Mouse (Mus musculus) heart, embryonic 11.5 days (tissue): ENCODE results near the gene Olfr568. TPM values are rescaled to one million over a fixed set of nuclear protein-coding genes. Genes with fewer than 3 reads are reported as not detected.

Experiments used
- ATAC-seq: fragments of 200-750 bp; cut with Nextera tagmentation; replicated peaks from 2 replicates; pipeline ENCODE4 v1.8.0; 2017; ENCODE audit warnings: moderate library complexity; ENCODE audit not compliant: insufficient number of reproducible peaks, low FRiP score, low TSS enrichment
- H3K27ac ChIP-seq: fragments of 300-500 bp; sonication (generic); 2 replicates; pipeline ENCODE4 v1.5.1; 2014; ENCODE audit warnings: mild to moderate bottlenecking, low read depth, low read length
- H3K27me3 ChIP-seq: fragments of 300-500 bp; sonication (generic); 2 replicates; pipeline ENCODE4 v1.6.1; 2014; ENCODE audit warnings: mild to moderate bottlenecking, low read length, mixed read lengths; ENCODE audit not compliant: control insufficient read depth, insufficient read depth
- H3K36me3 ChIP-seq: fragments of 300-500 bp; sonication (generic); 2 replicates; pipeline ENCODE4 v1.6.1; 2014; ENCODE audit warnings: mild to moderate bottlenecking, low read length, moderate library complexity, mixed read lengths; ENCODE audit not compliant: control insufficient read depth, insufficient read depth
- H3K4me1 ChIP-seq: fragments of 300-500 bp; sonication (generic); 2 replicates; pipeline ENCODE4 v1.6.1; 2014; ENCODE audit warnings: low read length; ENCODE audit not compliant: control insufficient read depth, insufficient read depth
- H3K4me2 ChIP-seq: fragments of 300-500 bp; sonication (generic); 2 replicates; pipeline ENCODE4 v1.6.1; 2014; ENCODE audit warnings: mild to moderate bottlenecking, moderate library complexity
- H3K4me3 ChIP-seq: fragments of 300-500 bp; sonication (generic); 2 replicates; pipeline ENCODE4 v1.5.1; 2014; ENCODE audit warnings: low read depth, low read length
- H3K9ac ChIP-seq: fragments of 300-500 bp; sonication (generic); 2 replicates; pipeline ENCODE4 v1.6.1; 2014; ENCODE audit warnings: mild to moderate bottlenecking, low read depth, low read length, moderate library complexity
- H3K9me3 ChIP-seq: fragments of 300-500 bp; sonication (generic); replicated peaks from 2 replicates; pipeline ENCODE4 v1.6.1; 2016; ENCODE audit warnings: low read length; ENCODE audit not compliant: control insufficient read depth
- WGBS: fragments of 180-500 bp; shearing (Covaris S2); extraction: QIAGEN DNeasy Blood & Tissue Kit; methylation state at CpG from one replicate; pipeline ENCODE4 v1.1.7; 2014; ENCODE audit not compliant: insufficient replicate concordance; 5-methylcytosine and 5-hydroxymethylcytosine counted together
- polyA plus RNA-seq: library from polyadenylated mRNA; unstranded; fragments of >200 nt; fragmentation: Nextera tagmentation; extraction: Ambion mirVana; gene quantifications from 2 replicates; pipeline ENCODE4 v1.2.1, GENCODE M21; 2014

Gene Olfr568
- polyA plus RNA-seq, 1 experiment from 2014 or later: not detected

- no peak within 1 kb of the TSS for H3K4me2 ChIP-seq
- no peak within 1 kb of the TSS for H3K9ac ChIP-seq
- H3K27me3 ChIP-seq: no peaks in the 10 kb centered on the region
- H3K4me1 ChIP-seq: no peaks in the 10 kb centered on the region
- H3K4me3 ChIP-seq: no peak within 1 kb of the TSS
- ATAC-seq: no peak
- no peaks in the 10 kb centered on the region for H3K36me3 ChIP-seq
- WGBS: 45% methylated on average over 1 of the region's 1 CpGs
- H3K27ac ChIP-seq: no peak within 1 kb of the TSS
- no peaks in the 10 kb centered on the region for H3K9me3 ChIP-seq
Observed at GRCm38 (mm10) chr7:102924109-102924508, 47.2 kb downstream of the Olfr568 start, which contains the start of gene Olfr572. Gene Olfr572 (plus strand): TSS chr7:102924409.

- Histone ChIP-seq H3K4me1 (no peaks in the 10 kb centered on the region), H3K4me2 (no peak overlapping the region), H3K27ac (no peak overlapping the region), H3K27me3 (no peaks in the 10 kb centered on the region), H3K4me3 (no peak overlapping the region), H3K36me3 (no peaks in the 10 kb centered on the region), H3K9me3 (no peaks in the 10 kb centered on the region), H3K9ac (no peak overlapping the region)
- no peak for ATAC-seq
- 66% methylated on average over 3 of the region's 3 CpGs for WGBS
Observed at GRCm38 (mm10) chr7:102927105-102927504, 50.2 kb downstream of the Olfr568 start.

Other genes with a start within 250 kb of the Olfr568 start
- gene Olfr554, start 238.7 kb upstream of the Olfr568 start, polyA plus RNA-seq: not detected in 2 replicates
- gene Olfr555, start 218.3 kb upstream of the Olfr568 start, polyA plus RNA-seq: not detected in 2 replicates
- gene Olfr556, start 212.2 kb upstream of the Olfr568 start, polyA plus RNA-seq: not detected in 2 replicates
- 14.0 and 16.5 TPM in 2 replicates for gene Trim68, start 189.8 kb upstream of the Olfr568 start, polyA plus RNA-seq
- not detected in 2 replicates for gene Olfr557, start 181.2 kb upstream of the Olfr568 start, polyA plus RNA-seq
- not detected in 2 replicates for gene Olfr558, start 174.9 kb upstream of the Olfr568 start, polyA plus RNA-seq
- not detected in 2 replicates for gene Olfr33, start 158.1 kb upstream of the Olfr568 start, polyA plus RNA-seq
- not detected in 2 replicates for gene Olfr559, start 149.6 kb upstream of the Olfr568 start, polyA plus RNA-seq
- not detected in 2 replicates for gene Olfr560, start 117.8 kb upstream of the Olfr568 start, polyA plus RNA-seq
- 0.10 TPM in 1 of 2 replicates, not detected in the other for gene Olfr78, start 117.7 kb upstream of the Olfr568 start, polyA plus RNA-seq
- gene Olfr561, start 105.9 kb upstream of the Olfr568 start, polyA plus RNA-seq: not detected in 2 replicates
- gene Olfr564, start 73.6 kb upstream of the Olfr568 start, polyA plus RNA-seq: not detected in 2 replicates
- gene Olfr566, start 18.4 kb upstream of the Olfr568 start, polyA plus RNA-seq: not detected in 2 replicates
- not detected in 2 replicates for gene Olfr569, start 13.8 kb downstream of the Olfr568 start, polyA plus RNA-seq
- gene Olfr570, start 17.5 kb downstream of the Olfr568 start, polyA plus RNA-seq: not detected in 2 replicates
- gene Olfr571, start 40.4 kb downstream of the Olfr568 start, polyA plus RNA-seq: not detected in 2 replicates
- not detected in 2 replicates for gene Olfr572, start 47.3 kb downstream of the Olfr568 start, polyA plus RNA-seq
- gene Olfr573-ps1, start 65.5 kb downstream of the Olfr568 start, polyA plus RNA-seq: not detected in 2 replicates
- gene Olfr574, start 71.3 kb downstream of the Olfr568 start, polyA plus RNA-seq: not detected in 2 replicates
- not detected in 2 replicates for gene Olfr575, start 81.7 kb downstream of the Olfr568 start, polyA plus RNA-seq
- not detected in 2 replicates for gene Olfr576, start 85.5 kb downstream of the Olfr568 start, polyA plus RNA-seq
- gene Olfr577, start 98.8 kb downstream of the Olfr568 start, polyA plus RNA-seq: not detected in 2 replicates
- gene Olfr578, start 112.2 kb downstream of the Olfr568 start, polyA plus RNA-seq: not detected in 2 replicates
- gene Olfr582, start 160.9 kb downstream of the Olfr568 start, polyA plus RNA-seq: not detected in 2 replicates
- not detected in 2 replicates for gene Olfr583, start 174.2 kb downstream of the Olfr568 start, polyA plus RNA-seq
- gene Olfr584, start 204.8 kb downstream of the Olfr568 start, polyA plus RNA-seq: not detected in 2 replicates
- not detected in 2 replicates for gene Olfr585, start 220.6 kb downstream of the Olfr568 start, polyA plus RNA-seq
- gene Olfr586, start 248.5 kb downstream of the Olfr568 start, polyA plus RNA-seq: not detected in 2 replicates